Mouse (Mus musculus): ENCODE results near the gene Vps36.
A peak's percentile ranks its signal among the peaks of the same experiment; 100 is the strongest.

Gene Vps36

GRCm38 (mm10) chr8:22214826-22215225 lies 22.2 kb downstream of the Vps36 start:
- no peak for DNase-seq (ENCODE audit: low spot score)

- DNase-seq (ENCODE audit: low spot score): no peak
Observed at GRCm38 (mm10) chr8:22226361-22226760, 33.8 kb downstream of the Vps36 start.

GRCm38 (mm10) chr8:22227061-22227877 lies 34.7 kb downstream of the Vps36 start, which contains the start of gene Thsd1:
Thsd1 (plus strand) TSS chr8:22227313.
- DNase-seq (ENCODE audit: low spot score): peak; percentile 80

GRCm38 (mm10) chr8:22228621-22229020 lies 36.0 kb downstream of the Vps36 start:
- peak; percentile 42 for DNase-seq (ENCODE audit: low spot score)

GRCm38 (mm10) chr8:22242986-22243385 lies 50.4 kb downstream of the Vps36 start:
- no peak for DNase-seq (ENCODE audit: low spot score)

GRCm38 (mm10) chr8:22245663-22246062 lies 53.1 kb downstream of the Vps36 start:
- DNase-seq (ENCODE audit: low spot score): no peak

- no peak for DNase-seq (ENCODE audit: low spot score)
Observed at GRCm38 (mm10) chr8:22247956-22248355, 55.3 kb downstream of the Vps36 start.

- DNase-seq (ENCODE audit: low spot score): no peak
Observed at GRCm38 (mm10) chr8:22249080-22249479, 56.5 kb downstream of the Vps36 start.

- peak; percentile 24 for DNase-seq (ENCODE audit: low spot score)
Observed at GRCm38 (mm10) chr8:22258946-22259450, 66.4 kb downstream of the Vps36 start.

- no peak for DNase-seq (ENCODE audit: low spot score)
Observed at GRCm38 (mm10) chr8:22259531-22259930, 66.9 kb downstream of the Vps36 start.

- peak; percentile 59 for DNase-seq (ENCODE audit: low spot score)
Observed at GRCm38 (mm10) chr8:22260091-22260722, 67.6 kb downstream of the Vps36 start.

GRCm38 (mm10) chr8:22262267-22262666 lies 69.7 kb downstream of the Vps36 start:
- DNase-seq (ENCODE audit: low spot score): peak; percentile 65

- no peak for DNase-seq (ENCODE audit: low spot score)
Observed at GRCm38 (mm10) chr8:22264292-22264691, 71.7 kb downstream of the Vps36 start.

- DNase-seq (ENCODE audit: low spot score): peak; percentile 31
Observed at GRCm38 (mm10) chr8:22264787-22265186, 72.2 kb downstream of the Vps36 start.

GRCm38 (mm10) chr8:22265194-22265593 lies 72.6 kb downstream of the Vps36 start:
- DNase-seq (ENCODE audit: low spot score): no peak

- DNase-seq (ENCODE audit: low spot score): no peak
Observed at GRCm38 (mm10) chr8:22266809-22267208, 74.2 kb downstream of the Vps36 start.

Data from lung, postnatal 25 days (tissue).